Mouse (Mus musculus): ENCODE measurements around the gene Zfp574. TPM values are rescaled to one million over a fixed set of nuclear protein-coding genes. Genes with fewer than 3 reads are reported as not detected.

The Zfp574 gene
- polyA plus RNA-seq, 2 experiments = 28.0 to 33.3 TPM

GRCm38 (mm10) chr7:25068724-25069123, 3.6 kb upstream of the Zfp574 start:
- Histone ChIP-seq H3K4me3 (replicated peaks; ENCODE audit: low read length) (no peak overlapping the region), H3K9me3 (ENCODE audit: control insufficient read depth, low read length) (no peaks in the 10 kb centered on the region), H3K27ac (replicated peaks; ENCODE audit: low read depth, low read length) (no peak overlapping the region), H3K4me1 (ENCODE audit: control insufficient read depth, insufficient read depth, low read length) (peaks cover 30% of the 10 kb centered on the region), H3K9ac (ENCODE audit: low read depth, low read length, severe bottlenecking) (no peak overlapping the region), H3K36me3 (ENCODE audit: control insufficient read depth, insufficient read depth, low read length) (peaks cover 51% of the 10 kb centered on the region), H3K27me3 (ENCODE audit: control insufficient read depth, insufficient read depth, low read length) (no peaks in the 10 kb centered on the region), H3K4me2 (replicated peaks; ENCODE audit: low read depth, low read length, severe bottlenecking) (no peak overlapping the region)
- 18% methylated on average over 2 of the region's 2 CpGs for WGBS
- ATAC-seq (ENCODE audit: low FRiP score, low read depth) (no peak), DNase-seq (ENCODE audit: low spot score) (no peak)
- TF ChIP-seq POLR2A (IDR thresholded peaks at IDR 0.05; ENCODE audit: borderline replicate concordance, extremely low read depth, insufficient read depth, insufficient read length) = no peak

- H3K9me3 ChIP-seq (ENCODE audit: control insufficient read depth, low read length) = no peaks in the 10 kb centered on the region
- peak overlapping the region; percentile 83 for H3K9ac ChIP-seq (ENCODE audit: low read depth, low read length, severe bottlenecking)
- DNase-seq (ENCODE audit: low spot score) (peak; percentile 77), ATAC-seq (ENCODE audit: low FRiP score, low read depth) (peak; percentile 1; the same call in 1 of the 2 replicates)
- peak overlapping the region; percentile 90 for H3K4me2 ChIP-seq (replicated peaks; ENCODE audit: low read depth, low read length, severe bottlenecking)
- H3K4me3 ChIP-seq (replicated peaks; ENCODE audit: low read length) = peak overlapping the region; percentile 65
- TF ChIP-seq POLR2A (IDR thresholded peaks at IDR 0.05; ENCODE audit: borderline replicate concordance, extremely low read depth, insufficient read depth, insufficient read length) = no peak
- H3K27me3 ChIP-seq (ENCODE audit: control insufficient read depth, insufficient read depth, low read length) = no peaks in the 10 kb centered on the region
- peaks cover 31% of the 10 kb centered on the region for H3K4me1 ChIP-seq (ENCODE audit: control insufficient read depth, insufficient read depth, low read length)
- H3K36me3 ChIP-seq (ENCODE audit: control insufficient read depth, insufficient read depth, low read length) = peaks cover 14% of the 10 kb centered on the region
- WGBS = 4% methylated on average over 24 of the region's 33 CpGs
- H3K27ac ChIP-seq (replicated peaks; ENCODE audit: low read depth, low read length) = peak overlapping the region; percentile 83
These were observed 486 bp downstream of the Zfp574 start for GRCm38 (mm10) chr7:25072716-25073390.

GRCm38 (mm10) chr7:25073924-25074323, 1.6 kb downstream of the Zfp574 start:
- DNase-seq (ENCODE audit: low spot score) (no peak), ATAC-seq (ENCODE audit: low FRiP score, low read depth) (no peak)
- Histone ChIP-seq H3K4me3 (replicated peaks; ENCODE audit: low read length) (no peak overlapping the region), H3K4me1 (ENCODE audit: control insufficient read depth, insufficient read depth, low read length) (peaks cover 41% of the 10 kb centered on the region), H3K36me3 (ENCODE audit: control insufficient read depth, insufficient read depth, low read length) (peaks cover 4% of the 10 kb centered on the region; the same call in 1 of the 2 replicates), H3K27me3 (ENCODE audit: control insufficient read depth, insufficient read depth, low read length) (no peaks in the 10 kb centered on the region), H3K9me3 (ENCODE audit: control insufficient read depth, low read length) (no peaks in the 10 kb centered on the region), H3K27ac (replicated peaks; ENCODE audit: low read depth, low read length) (no peak overlapping the region), H3K4me2 (replicated peaks; ENCODE audit: low read depth, low read length, severe bottlenecking) (no peak overlapping the region), H3K9ac (ENCODE audit: low read depth, low read length, severe bottlenecking) (no peak overlapping the region)
- 75% methylated on average over 8 of the region's 8 CpGs for WGBS
- no peak for TF ChIP-seq POLR2A (IDR thresholded peaks at IDR 0.05; ENCODE audit: borderline replicate concordance, extremely low read depth, insufficient read depth, insufficient read length)

DNA sequence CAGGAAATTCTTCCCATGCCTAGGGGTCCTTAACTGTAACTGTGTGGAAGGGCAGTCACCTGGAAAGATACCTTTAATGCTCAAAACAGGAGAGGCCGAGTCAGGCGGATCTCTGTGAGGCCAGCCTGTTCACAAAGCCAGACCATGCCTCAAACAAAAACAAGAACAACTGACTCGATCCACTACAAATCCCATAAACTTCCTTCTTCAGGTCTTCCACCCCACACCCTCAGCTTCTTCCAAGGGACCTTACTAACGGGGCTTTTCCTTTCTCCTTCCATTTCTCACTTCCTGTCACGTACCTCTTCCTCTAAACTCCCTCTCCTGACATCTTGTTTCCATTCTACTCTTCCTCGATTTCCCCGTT, 3.9 kb downstream of the Zfp574 start:
- no peak for TF ChIP-seq POLR2A (IDR thresholded peaks at IDR 0.05; ENCODE audit: borderline replicate concordance, extremely low read depth, insufficient read depth, insufficient read length)
- ATAC-seq (ENCODE audit: low FRiP score, low read depth) (no peak), DNase-seq (ENCODE audit: low spot score) (no peak)
- peak overlapping the region; percentile 70 for H3K4me3 ChIP-seq (replicated peaks; ENCODE audit: low read length)
- H3K9ac ChIP-seq (ENCODE audit: low read depth, low read length, severe bottlenecking) = peak overlapping the region; percentile 55
- H3K9me3 ChIP-seq (ENCODE audit: control insufficient read depth, low read length) = no peaks in the 10 kb centered on the region
- H3K27me3 ChIP-seq (ENCODE audit: control insufficient read depth, insufficient read depth, low read length) = no peaks in the 10 kb centered on the region
- H3K4me1 ChIP-seq (ENCODE audit: control insufficient read depth, insufficient read depth, low read length) = peaks cover 24% of the 10 kb centered on the region
- peaks cover 21% of the 10 kb centered on the region for H3K36me3 ChIP-seq (ENCODE audit: control insufficient read depth, insufficient read depth, low read length)
- H3K27ac ChIP-seq (replicated peaks; ENCODE audit: low read depth, low read length) = peak overlapping the region; percentile 85
- WGBS = 18% methylated on average over 7 of the region's 7 CpGs
- H3K4me2 ChIP-seq (replicated peaks; ENCODE audit: low read depth, low read length, severe bottlenecking) = peak overlapping the region; percentile 51

- peak; percentile 87; the same call in 1 of the 2 replicates for TF ChIP-seq POLR2A (IDR thresholded peaks at IDR 0.05; ENCODE audit: borderline replicate concordance, extremely low read depth, insufficient read depth, insufficient read length)
- peak overlapping the region; percentile 83 for H3K9ac ChIP-seq (ENCODE audit: low read depth, low read length, severe bottlenecking)
- peaks cover 20% of the 10 kb centered on the region for H3K4me1 ChIP-seq (ENCODE audit: control insufficient read depth, insufficient read depth, low read length)
- H3K36me3 ChIP-seq (ENCODE audit: control insufficient read depth, insufficient read depth, low read length) = peaks cover 27% of the 10 kb centered on the region
- peak overlapping the region; percentile 75 for H3K4me2 ChIP-seq (replicated peaks; ENCODE audit: low read depth, low read length, severe bottlenecking)
- no peaks in the 10 kb centered on the region for H3K9me3 ChIP-seq (ENCODE audit: control insufficient read depth, low read length)
- no peaks in the 10 kb centered on the region for H3K27me3 ChIP-seq (ENCODE audit: control insufficient read depth, insufficient read depth, low read length)
- peak overlapping the region; percentile 70 for H3K4me3 ChIP-seq (replicated peaks; ENCODE audit: low read length)
- H3K27ac ChIP-seq (replicated peaks; ENCODE audit: low read depth, low read length) = peak overlapping the region; percentile 85
- DNase-seq (ENCODE audit: low spot score) (peak; percentile 100), ATAC-seq (ENCODE audit: low FRiP score, low read depth) (peak; percentile 96)
- WGBS = under 1% methylated on average over 46 of the region's 56 CpGs
These were observed 4.5 kb downstream of the Zfp574 start for GRCm38 (mm10) chr7:25076663-25077413.
